Mouse (Mus musculus): ENCODE results near the gene Ywhag.

DNA sequence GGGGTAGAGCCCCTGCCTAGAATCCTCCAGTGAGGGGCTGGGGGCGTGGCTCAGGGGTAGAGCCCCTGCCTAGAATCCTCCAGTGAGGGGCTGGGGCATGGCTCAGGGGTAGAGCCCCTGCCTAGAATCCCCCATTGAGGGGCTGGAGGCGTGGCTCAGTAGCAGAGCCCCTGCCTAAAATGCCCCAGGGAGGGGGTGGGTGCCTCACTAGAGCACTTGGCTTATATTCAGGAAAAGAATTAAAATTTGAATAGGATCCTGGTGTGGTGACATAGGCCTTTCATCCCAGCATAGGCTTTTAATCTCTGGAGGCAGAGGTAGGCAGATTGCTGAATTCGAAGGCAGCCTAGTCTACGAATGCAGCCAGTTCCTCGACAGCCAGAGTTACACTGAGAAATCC lies 45.0 kb upstream of the Ywhag start:
- TF ChIP-seq POLR2A (IDR thresholded peaks at IDR 0.05; ENCODE audit: insufficient read depth, low read depth, low read length) = no peak
- no peak for TF ChIP-seq EP300 (IDR thresholded peaks at IDR 0.05; ENCODE audit: insufficient read depth, low read depth, low read length)

Data from heart, adult 2 months (tissue).